Mouse (Mus musculus) ovary, postnatal 10 days (tissue): ENCODE results near the gene Cav2.

ENCODE experiments used
- DNase-seq: peaks from one replicate; pipeline ENCODE4 v3.0.0; 2022; ENCODE audit warnings: low spot score

The Cav2 gene

DNA sequence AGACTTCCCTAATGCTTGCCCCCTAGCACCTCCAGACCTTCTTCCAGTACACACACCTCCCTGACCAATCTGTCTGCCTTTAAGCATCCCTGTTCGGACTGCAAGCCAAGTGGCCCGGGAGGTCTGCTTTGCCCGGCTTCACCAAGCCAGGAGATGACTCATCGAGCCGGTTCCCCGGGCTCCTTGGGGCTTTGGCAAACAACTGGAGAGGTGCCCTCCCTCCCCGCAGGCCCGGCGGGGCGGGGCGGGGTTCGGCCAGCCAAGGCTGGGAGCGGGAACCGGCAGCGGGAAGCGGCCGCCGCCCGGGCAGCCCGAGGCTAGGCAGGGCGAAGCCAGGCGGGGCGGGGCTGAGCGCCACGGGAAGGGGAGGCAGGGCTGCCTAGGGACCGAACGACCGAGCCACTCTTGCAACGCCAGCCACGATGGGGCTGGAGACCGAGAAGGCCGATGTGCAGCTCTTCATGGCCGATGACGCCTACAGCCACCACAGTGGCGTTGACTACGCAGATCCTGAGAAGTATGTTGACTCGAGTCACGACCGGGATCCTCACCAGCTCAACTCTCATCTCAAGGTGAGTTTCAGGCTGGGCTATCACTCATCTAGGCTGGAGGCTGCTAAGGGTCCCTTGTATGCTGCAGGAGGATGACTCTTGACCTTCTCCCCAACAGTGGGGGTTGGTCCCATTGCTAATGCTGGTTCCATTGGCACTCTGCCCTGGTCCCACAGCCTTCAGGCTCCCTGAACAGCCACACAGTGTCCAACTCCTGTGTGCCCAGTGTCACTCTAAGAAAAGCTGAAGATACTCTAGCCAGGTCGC, at the start of gene Cav2:
TSS of gene Cav2 (plus strand) at position 247 of the 818 bp plus-strand sequence.
- DNase-seq = peak; percentile 63

DNA sequence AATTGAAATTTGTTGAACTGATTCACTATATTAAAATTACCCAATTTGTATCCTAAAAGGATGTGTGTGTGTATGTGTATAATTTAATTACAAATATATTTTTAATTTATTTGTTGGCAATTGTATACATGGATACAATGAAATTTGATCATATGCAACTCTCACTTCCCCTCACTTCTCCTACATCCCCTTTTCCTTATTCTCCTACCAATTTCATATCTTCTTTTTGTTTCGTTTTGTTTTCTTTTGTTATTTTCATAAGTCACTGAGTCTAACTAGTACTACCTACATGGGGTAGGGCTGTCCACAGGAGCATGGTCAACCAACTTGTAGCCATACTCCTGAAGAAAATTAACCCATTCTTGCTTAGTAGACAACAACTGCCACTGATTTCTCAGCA, 41.3 kb upstream of the Cav2 start:
- DNase-seq = no peak

DNA sequence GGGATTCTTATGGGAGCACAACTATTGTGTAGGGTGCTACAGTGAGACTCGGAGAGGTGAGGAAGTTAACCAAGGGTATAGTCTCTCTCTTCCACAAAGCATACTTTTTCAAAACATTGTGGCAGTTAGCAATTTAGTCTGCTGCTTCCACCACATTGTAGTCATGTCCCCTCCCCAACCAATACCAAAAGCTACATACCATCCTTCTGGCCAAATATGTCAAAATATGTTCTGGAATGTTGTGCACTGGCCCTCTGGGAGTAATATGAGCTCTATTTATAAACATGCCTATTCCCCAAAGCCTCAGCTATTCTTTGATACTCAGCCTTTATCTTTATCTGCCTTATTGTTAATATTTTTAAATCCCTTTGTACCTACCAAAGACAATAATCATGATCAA, 40.0 kb upstream of the Cav2 start:
- no peak for DNase-seq

DNA sequence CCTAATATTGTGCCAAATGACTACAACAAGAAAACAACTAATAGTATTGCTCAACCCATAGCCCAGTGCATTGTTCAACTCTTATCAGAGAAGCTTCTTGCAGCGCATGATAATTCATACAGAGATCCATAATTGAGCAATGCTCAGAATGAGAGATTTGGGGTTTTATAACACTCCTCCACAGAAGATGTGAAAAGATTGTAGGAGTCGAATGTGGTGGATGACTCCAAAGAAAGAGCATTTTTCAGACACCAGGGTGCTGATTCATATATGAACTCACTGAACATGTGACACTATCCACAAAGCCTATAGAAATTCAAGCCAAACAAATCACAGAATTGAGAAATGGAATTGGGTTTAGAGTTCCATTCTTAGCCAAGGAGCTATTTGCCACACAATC, 34.0 kb upstream of the Cav2 start:
- DNase-seq = no peak

DNA sequence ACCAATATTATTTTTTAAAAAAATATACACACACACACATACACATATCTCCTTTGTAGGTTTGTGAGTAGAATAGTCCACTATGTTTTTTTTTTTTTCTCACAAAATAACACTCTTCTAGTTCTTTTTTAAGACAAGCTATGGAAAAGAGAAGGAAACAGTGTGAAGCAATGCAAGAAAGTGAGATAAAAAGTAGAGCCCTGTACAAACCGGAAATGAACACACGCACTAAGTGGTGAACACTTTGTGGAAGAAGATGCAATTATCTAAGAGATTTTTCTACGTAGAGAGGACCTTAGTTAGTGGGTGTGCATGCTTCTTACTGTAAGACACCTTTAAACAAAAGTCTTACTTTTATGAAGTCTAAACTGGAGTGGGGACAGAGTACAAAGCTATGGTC, 33.3 kb upstream of the Cav2 start:
- DNase-seq = no peak

DNA sequence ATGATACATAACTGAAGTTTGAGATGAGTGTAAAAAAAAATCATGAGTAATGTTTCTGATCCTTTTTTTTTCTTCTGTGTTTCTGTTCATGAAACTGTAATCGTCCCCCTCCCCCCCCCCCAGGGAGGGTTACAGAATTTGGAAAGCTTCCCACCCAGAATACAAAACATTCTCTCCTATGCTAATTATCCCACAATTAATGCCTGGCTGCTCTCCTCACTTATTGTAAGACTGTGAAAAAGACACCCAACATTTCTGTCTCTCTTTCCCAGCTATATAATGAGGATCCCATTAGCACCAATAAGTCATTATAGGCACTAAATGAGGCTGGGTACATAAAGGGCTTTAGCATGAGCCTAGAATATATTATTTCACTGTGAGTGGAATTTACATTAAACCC, 32.7 kb upstream of the Cav2 start:
- DNase-seq = no peak

DNA sequence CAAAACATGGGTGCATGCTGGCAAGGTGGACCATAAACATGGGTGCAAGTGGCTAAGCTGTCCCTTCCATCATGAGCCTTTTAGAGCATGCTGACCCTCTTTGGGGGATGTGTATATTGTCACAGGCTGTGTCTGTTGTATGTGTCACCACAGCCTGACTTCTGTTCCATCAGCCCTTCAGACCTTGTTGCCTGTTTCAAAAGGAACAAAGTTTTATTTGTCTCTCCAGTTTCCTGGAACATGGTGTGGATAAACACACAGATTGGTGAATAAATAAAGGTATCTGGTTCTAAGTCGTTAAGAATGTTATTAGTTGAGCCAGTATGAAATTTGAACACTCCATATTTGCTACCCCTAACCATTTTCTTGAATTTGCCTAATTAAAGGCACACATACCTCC, 29.0 kb upstream of the Cav2 start:
- DNase-seq = no peak

DNA sequence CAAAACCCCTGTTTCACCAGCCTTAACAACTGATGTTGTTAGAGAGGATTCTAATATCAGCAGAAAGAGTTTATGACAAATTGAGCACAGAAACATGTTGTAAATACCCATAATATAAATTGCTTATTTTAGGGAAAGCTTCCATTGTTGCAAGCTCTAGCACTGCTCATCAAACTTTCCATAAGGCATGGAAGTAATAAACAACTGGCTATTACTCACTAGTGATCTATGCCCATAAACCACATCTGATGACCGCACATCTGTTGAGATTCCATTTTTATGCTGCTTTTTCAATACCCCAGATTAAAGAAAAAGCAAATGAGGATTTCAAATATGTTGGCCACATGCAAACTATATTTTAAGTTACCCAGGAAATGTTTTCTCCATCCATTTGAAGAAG, 22.8 kb upstream of the Cav2 start:
- DNase-seq = no peak

DNA sequence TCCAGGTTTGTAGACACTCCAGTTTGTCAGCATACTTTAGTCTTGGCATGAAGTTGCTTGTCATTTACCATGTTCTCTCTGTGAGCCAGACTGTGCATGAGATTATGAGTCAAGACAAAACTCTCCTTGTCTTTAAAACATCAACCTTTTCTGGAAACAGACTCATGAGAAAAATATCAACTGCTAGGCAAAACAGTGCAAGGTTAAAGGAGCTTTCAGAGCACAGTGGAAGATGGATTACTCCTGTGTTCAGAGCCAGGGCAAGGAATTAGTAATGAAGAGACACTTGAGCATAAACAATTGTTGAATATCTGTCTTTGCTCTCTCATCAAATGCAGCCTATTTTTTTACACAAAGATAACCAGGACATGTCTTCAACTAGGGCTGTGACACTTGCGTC, 22.1 kb upstream of the Cav2 start:
- DNase-seq = no peak

DNA sequence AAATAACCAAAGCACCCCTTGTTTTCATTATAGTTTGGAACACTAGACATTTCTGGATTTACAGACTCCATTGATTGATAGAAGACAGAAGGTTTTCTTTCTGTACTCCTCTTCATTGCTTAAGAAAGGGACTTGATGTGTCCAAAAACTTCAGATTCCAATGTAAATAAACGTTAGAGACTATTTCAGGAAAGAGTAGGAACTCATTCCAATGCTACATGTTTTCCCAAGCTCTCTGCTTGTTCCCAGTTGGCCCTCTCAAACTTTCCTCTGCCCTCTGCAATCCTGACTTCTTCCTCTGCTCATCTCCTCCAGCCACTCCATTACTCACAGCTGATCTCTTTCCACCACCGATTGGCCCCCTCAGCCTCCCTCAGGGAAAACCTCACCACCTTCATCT, 18.2 kb upstream of the Cav2 start:
- DNase-seq = no peak

DNA sequence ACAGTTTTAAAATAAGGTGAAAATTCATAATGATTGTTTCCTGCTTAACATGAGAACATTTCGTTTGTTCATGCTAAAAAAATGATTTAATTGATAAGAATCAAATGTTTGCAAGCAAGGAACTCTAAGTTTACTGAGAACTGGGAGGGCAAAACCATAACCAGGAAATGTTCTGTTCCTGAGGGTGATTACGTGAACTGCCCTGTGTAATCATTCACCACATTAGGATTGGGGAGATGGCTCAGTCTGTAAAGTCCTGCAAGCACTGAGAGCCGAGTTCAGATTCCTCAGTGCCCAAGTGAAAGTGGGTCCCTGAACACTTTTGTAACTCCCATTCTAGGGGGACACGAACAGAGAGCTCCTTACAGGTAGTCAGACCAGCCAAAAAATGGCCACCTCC, 15.9 kb upstream of the Cav2 start:
- DNase-seq = no peak

DNA sequence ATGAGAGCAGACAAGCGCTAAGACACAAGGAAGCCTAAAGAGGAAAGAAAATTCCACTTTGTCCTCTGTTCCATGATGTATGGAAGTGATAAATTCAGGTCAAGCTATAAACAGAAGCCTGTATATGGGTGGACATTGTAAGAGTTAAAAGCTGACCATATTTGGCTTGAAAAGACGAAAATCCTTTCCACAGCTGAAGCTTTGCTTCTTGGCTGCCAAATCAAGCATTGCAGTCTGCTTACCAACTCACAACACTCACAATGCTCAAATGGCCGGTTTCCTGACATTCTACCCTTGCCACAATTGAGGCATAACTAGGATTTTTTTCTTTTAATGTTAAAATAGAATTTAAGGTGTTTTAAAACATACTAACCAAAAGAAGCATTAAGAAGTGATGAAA, 14.5 kb upstream of the Cav2 start:
- no peak for DNase-seq

DNA sequence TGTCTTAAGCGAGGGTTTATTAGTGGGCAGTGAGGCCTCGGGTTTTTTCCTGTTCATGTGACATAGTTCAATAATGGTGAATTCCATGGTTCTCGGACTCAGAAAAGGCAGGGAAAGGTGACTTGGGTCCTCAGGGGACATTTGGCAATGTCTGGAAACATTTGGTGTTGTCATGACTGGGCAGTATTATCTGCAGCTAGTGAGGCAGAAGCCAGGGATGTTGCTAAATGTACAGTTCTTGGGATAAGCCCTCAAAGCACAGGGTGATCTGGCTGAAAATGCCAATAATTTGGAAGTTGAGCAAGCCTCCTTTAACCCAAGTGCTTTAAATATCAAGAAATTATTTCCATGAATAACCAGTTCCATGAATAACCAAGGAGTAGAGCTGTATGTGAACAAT, 2.6 kb upstream of the Cav2 start:
- no peak for DNase-seq

DNA sequence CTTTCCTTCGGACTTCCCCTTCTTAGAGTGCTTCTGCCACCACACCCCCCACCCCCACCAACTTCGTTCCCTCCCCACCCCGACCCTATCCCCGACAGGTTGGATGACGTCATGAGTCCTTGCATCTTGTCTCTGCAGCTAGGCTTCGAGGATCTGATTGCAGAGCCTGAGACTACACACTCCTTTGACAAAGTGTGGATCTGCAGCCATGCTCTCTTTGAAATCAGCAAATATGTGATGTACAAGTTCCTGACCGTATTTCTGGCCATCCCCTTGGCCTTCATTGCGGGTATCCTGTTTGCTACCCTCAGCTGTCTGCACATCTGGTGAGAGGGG, 740 bp downstream of the Cav2 start:
- DNase-seq = no peak

DNA sequence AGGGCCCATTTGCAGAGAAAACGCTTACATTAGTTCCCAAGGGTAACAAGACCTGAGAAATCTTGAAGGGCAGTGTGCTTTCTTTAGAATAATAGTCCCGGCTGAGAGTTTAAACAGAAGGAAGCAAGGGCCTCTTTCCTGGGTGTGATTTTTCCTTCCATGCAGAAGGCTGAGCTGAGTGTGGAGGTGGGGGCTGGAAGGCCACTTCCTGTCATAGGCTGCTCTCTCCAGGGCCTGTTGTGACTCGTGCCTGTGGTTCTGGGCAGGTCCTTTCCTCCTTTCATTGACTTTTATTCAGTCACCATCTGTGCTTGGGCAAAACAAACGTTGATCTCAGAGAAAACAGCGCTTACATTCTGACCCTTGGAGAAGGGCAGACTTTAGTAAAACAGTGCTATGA, 1.2 kb downstream of the Cav2 start:
- no peak for DNase-seq

DNA sequence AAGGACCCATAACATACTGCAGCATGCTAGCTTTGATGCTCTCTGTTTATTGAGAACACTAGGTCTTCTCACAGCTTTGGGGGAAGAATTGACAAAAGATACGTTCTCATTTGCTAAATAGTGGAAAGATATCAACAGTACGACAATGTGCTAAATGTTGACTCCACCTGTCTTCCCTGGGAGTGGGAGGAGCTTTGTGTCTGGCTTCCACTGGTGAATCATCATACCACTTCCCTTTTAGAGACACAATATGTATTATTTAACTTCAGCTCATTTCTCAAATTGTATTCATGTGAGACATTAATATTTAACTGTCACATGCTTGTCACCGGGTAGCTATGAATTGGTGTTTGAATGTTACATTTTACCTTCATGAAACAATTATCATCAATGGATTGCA, 2.8 kb downstream of the Cav2 start:
- no peak for DNase-seq

DNA sequence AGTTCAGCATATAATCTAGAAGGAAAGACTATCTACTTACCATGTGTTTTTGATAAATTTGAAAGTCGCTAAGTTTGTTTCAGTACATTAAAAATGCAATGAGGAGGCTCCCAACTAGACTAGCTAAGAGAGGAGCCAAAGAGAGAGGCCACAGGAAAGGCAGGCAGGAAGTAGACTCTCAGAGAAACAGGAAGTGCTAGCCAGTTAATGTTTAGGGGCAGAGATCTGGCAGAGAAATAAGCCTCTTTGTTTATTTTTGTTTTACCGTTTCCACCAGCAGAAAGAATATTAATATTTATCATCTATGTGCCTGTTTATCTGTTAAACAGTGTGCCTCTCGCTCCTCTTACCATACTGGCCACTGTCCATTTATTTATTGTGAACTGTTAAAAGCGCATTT, 5.4 kb downstream of the Cav2 start:
- no peak for DNase-seq

DNA sequence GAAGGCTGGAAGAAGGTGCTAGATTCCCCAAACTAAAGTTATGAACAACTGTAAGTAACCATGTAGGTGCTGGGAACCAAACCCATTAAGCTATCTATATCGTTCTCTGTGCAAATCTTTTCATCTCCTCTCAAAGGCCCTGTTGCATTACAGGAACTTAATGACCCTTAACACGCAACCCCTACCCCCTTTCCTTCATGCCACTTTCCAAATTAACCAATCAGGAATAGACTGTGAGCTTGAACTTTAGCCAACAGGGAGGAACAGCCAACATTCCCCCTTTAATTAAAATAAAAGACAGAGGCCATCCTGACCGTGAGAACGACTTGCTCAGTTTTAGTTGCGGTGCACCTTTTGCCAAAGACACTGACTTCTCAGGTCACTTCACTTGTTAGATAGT, 14.1 kb downstream of the Cav2 start:
- no peak for DNase-seq

DNA sequence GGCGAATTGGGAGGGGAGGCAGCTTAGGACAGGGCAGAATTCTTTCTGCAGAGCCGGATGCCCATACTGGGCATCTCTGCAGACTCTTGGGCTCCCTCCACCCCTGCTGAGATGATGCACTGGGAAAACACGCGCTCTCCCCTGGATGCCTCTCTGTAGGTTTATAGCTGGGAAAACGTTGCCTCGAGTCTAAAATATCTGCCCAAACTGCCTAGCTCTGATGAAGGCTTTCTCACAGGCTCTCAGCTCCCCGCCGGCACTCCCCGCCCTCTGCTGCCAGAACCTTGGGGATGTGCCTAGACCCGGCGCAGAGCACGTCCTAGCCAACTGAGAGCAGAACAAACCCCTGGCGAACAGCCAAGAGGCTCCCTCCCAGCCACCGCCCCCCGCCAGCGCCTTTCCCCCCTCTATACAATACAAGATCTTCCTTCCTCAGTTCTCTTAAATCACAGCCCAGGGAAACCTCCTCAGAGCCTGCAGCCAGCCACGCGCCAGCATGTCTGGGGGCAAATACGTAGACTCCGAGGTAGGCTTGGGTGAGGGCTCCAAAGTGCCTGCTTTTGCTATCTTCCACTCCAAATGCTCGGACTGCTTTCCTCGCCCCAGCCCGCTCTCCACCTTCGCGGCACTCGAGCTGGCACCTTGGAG, 25.1 kb downstream of the Cav2 start, which contains the start of gene Cav1:
TSS of gene Cav1 (plus strand) at position 382 of the 648 bp plus-strand sequence.
- DNase-seq = peak; percentile 49

DNA sequence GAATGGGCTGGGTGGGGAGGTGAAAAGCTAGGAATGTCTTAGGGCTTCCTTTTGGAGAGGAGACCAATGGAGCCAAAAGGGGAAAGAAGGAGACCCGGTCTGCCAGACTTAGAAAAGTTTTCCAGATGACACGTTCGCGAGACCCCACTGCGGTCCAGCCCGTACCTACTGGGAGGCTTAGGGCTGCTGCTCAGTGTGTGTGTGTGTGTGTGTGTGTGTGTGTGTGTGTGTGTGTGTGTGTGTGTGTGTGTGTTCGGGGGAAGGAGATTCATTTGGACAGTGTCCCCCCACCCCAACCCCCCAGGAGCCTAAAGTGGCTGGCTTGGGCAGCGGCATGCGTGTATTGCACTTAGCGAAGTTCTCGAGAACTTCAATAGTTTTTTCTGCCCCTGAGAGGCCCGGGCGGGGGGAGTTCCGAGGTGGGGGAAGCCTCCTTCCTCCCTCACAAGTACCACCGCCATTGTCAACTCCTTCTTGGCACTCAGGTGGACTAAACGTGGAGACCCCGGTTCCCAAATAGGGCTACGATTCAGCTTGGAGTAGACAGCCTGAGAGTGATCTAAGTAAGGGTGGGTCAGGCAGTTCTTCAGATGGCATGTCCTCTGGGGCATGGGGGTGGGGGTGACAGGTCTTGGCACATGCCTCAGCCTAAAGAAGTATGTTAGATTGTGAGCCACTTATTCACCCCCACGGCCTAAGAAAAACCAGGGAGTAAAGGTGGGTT, 25.8 kb downstream of the Cav2 start:
- peak; percentile 8 for DNase-seq

DNA sequence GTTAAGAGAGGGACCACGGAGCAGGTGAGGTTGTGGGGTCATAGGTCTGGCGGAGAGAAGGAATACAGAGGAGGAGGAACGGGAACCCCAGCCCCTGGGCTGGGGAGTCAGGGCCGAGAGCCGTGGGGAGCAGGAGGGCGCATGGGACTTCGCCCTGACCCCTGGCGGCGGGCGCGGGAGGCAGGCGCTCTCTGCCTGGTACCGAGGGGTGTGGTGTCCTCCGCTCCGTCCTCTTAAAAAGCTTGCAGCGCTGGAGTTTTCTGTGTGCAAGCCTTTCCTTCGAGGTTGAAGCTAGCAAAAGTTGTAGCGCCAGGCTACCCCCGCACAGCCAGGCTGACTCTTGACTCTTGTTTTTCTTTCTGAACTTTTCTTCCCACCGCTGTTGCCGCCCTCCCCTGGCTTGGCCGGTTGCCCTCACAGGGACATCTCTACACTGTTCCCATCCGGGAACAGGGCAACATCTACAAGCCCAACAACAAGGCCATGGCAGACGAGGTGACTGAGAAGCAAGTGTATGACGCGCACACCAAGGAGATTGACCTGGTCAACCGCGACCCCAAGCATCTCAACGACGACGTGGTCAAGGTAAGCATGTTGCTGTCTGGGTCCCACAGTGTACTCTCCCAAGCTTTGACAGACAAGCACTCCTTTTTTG, 26.6 kb downstream of the Cav2 start:
- DNase-seq = peak; percentile 44

DNA sequence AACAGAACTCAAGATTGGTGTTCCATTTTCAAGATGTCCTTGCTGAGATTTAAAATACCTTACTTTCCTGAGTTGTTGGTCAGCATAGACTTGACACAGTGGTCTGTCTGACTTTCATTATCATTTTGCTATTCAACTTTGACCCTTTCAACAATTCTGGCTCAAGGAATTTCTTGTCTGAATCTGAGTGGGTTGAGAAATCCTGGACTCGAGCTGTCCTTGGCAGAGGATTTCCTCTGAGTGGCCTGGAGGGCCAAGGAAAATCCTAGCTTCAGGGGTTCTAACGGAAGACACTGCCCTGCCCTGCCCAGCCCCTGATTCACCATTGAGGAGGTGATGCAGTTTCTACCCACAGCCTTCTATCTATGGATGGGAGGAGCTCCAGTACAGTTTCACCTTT, 27.7 kb downstream of the Cav2 start:
- DNase-seq = no peak

DNA sequence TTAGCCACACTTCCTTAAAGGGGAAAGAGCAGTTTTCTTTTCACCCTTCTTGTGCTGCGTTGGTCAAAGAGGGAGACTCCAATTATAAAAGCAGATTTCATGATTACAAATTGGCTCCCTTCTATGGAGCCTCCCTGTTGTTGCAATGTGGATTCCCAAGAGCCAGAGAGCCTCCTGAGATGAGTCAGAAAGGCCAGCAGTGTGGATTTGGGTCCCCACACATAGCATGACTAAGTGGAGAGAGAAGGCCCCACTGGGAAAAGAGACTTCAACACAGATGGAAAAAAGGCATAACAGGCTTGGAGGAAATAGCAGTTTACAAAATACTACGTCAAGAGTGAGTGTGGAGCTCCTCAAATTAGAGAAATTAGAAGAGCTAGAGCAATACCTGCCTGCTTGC, 28.3 kb downstream of the Cav2 start:
- no peak for DNase-seq
